Mouse (Mus musculus) limb, embryonic 13.5 days (tissue): ENCODE measurements around the gene Eif3m. TPM values are rescaled to one million over a fixed set of nuclear protein-coding genes. Genes with fewer than 3 reads are reported as not detected.
"Not testable (repeated sequence)": the region's sequence is repeated elsewhere in the genome, so short reads cannot be mapped to it uniquely, and the experiment has no call there.

ENCODE experiments used
- ATAC-seq: fragments of 200-750 bp; cut with Nextera tagmentation; 2 replicates; pipeline ENCODE4 v1.8.0; 2017; ENCODE audit warnings: low read depth, moderate number of reproducible peaks, moderate TSS enrichment; ENCODE audit not compliant: low FRiP score
- H3K27ac ChIP-seq: fragments of 300-500 bp; sonication (generic); 2 replicates; pipeline ENCODE4 v1.5.1; 2015; ENCODE audit warnings: inconsistent platforms, mild to moderate bottlenecking, moderate library complexity
- H3K27me3 ChIP-seq: fragments of 300-500 bp; sonication (generic); 2 replicates; pipeline ENCODE4 v1.6.1; 2015; ENCODE audit warnings: mild to moderate bottlenecking, inconsistent platforms
- H3K36me3 ChIP-seq: fragments of 300-500 bp; sonication (generic); 2 replicates; pipeline ENCODE4 v1.6.1; 2015; ENCODE audit warnings: inconsistent platforms, mild to moderate bottlenecking, moderate library complexity
- H3K4me1 ChIP-seq: fragments of 300-500 bp; sonication (generic); 2 replicates; pipeline ENCODE4 v1.6.1; 2015; ENCODE audit warnings: inconsistent platforms
- H3K4me2 ChIP-seq: fragments of 300-500 bp; sonication (generic); replicated peaks from 2 replicates; pipeline ENCODE4 v1.6.1; 2015; ENCODE audit warnings: inconsistent platforms, mild to moderate bottlenecking, moderate library complexity
- H3K4me3 ChIP-seq: fragments of 300-500 bp; sonication (generic); 2 replicates; pipeline ENCODE4 v1.5.1; 2015; ENCODE audit warnings: moderate library complexity, mild to moderate bottlenecking, inconsistent platforms
- H3K9ac ChIP-seq: fragments of 300-500 bp; sonication (generic); 2 replicates; pipeline ENCODE4 v1.6.1; 2015; ENCODE audit warnings: mild to moderate bottlenecking, inconsistent platforms
- H3K9me3 ChIP-seq: fragments of 300-500 bp; sonication (generic); 2 replicates; pipeline ENCODE4 v1.6.1; 2016; ENCODE audit warnings: inconsistent platforms
- WGBS: fragments of 180-500 bp; shearing (Covaris S2); methylation state at CpG from one replicate; pipeline ENCODE4 v1.1.7; 2015; 5-methylcytosine and 5-hydroxymethylcytosine counted together
- polyA plus RNA-seq: library from polyadenylated mRNA; unstranded; fragments of >200 nt; fragmentation: Nextera tagmentation; extraction: Ambion mirVana; gene quantifications from 2 replicates; pipeline ENCODE4 v1.2.1, GENCODE M21; 2015

Gene Eif3m
- polyA plus RNA-seq, 1 experiment from 2014 or later: 279 TPM

DNA sequence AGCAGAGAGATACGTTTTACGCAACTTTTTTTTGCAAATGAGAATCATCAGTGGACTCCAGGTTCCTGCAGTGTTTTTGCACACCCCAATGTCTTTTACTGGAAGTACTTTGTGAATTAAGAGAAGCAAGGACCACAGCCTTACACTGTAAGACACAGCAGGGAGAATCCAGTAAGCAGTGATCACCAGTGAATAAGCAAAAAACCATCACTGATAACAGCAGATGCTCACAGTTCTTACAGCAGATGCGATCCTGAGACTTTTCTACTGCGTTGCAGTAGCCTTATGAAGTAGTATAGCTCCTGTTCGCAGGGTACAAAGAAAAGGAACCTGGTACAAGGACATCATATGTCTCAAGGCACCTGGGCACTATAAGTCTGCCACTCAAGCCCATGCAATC is 13.6 kb upstream of the Eif3m start:
- no peak for ATAC-seq
- Histone ChIP-seq H3K4me2 (no peak overlapping the region), H3K9me3 (no peaks in the 10 kb centered on the region), H3K4me1 (no peaks in the 10 kb centered on the region), H3K9ac (no peak overlapping the region), H3K4me3 (no peak overlapping the region), H3K36me3 (no peaks in the 10 kb centered on the region), H3K27me3 (no peaks in the 10 kb centered on the region), H3K27ac (no peak overlapping the region)
- WGBS: 86% methylated on average over 5 of the region's 5 CpGs

DNA sequence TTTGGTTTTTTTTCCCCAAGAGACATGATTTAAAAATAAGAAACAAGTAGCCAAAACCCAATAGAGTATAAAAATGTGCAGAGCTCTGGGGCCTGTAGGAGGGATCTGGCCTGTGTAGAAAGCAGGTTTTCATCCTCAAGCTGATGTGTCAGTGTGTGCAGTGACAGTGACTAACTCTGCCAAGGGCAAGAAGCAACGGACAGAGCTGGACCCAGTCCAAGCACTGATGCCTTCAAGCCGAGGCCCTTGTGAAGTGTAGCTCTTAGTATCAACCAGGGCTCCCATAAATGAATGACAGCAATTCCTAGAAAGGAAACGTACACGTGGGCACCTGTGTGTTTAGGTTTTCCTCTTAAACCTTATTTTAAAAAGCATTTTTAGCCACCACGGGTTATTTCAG is 11.9 kb upstream of the Eif3m start:
- ATAC-seq: no peak
- H3K4me1 ChIP-seq: no peaks in the 10 kb centered on the region
- H3K9ac ChIP-seq: no peak overlapping the region
- no peak overlapping the region for H3K4me2 ChIP-seq
- H3K9me3 ChIP-seq: no peaks in the 10 kb centered on the region
- H3K27ac ChIP-seq: no peak overlapping the region
- H3K36me3 ChIP-seq: no peaks in the 10 kb centered on the region
- no peaks in the 10 kb centered on the region for H3K27me3 ChIP-seq
- no peak overlapping the region for H3K4me3 ChIP-seq
- WGBS: 76% methylated on average over 5 of the region's 5 CpGs

DNA sequence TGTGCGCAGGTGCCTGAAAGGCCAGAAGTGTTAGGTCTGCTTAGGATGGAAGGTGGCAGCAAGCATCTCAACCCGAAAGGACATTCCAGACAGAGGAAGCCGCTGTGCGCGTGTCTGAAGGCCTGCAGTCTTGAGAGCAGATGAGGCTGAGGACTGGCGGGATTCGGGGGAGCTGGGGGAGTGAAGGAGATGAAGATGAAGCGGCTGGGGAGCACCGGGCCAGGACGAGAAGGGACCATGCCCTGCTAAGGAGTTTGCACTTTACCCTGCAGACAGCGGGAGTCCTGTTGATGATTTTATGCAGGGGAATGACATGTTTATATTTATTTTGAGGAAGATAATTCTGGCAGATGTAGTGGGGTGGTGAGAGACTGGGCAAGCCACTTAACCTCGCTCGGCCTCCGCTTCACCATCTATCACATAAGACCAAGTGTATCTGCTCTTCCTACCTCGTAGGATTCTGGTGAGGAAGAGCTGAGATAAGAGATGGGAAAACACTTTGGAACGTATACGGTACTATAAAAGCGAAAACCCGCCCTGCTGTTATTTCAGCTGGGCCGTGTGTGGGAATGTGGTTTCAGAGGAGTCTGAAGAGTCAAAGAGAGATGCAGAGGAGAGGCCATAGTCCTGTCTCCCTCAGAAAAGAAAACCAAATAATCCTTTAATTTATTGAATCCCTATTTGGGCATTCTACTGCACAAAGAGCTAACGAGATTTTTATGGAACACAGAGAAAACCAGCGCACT is 10.2 kb upstream of the Eif3m start:
- Histone ChIP-seq H3K4me2 (no peak overlapping the region), H3K4me3 (no peak overlapping the region), H3K9me3 (no peaks in the 10 kb centered on the region), H3K27me3 (no peaks in the 10 kb centered on the region), H3K4me1 (no peaks in the 10 kb centered on the region), H3K27ac (no peak overlapping the region), H3K36me3 (no peaks in the 10 kb centered on the region), H3K9ac (no peak overlapping the region)
- ATAC-seq: no peak
- 79% methylated on average over 22 of the region's 22 CpGs for WGBS

GRCm38 (mm10) chr2:105025610-105026009 is 8.7 kb upstream of the Eif3m start:
- not testable (repeated sequence) for H3K27me3 ChIP-seq, H3K4me1 ChIP-seq, ATAC-seq, H3K9ac ChIP-seq, H3K27ac ChIP-seq, H3K4me3 ChIP-seq, H3K36me3 ChIP-seq, H3K9me3 ChIP-seq, H3K4me2 ChIP-seq
- WGBS: 82% methylated on average over 12 of the region's 12 CpGs

DNA sequence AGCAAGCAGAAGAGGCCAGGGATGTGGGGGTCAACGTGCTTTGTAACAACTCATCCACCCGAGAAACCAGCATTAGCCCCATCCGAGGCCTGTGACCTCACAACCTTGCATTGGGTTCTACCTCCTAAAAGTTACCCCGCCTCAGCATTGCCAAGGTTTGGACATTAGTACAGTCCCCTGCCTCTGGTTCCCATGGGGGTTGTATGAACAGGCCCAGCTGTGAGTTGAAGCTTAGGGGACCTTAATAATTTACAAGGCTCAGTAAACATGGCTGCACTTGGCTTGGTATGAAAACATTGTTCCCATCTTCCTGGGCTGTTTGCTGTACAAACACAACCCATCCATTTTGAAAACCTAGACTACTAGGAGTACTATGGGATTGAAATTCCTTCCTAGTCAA is 6.9 kb upstream of the Eif3m start:
- H3K27ac ChIP-seq: no peak overlapping the region
- no peak overlapping the region for H3K9ac ChIP-seq
- no peak overlapping the region for H3K4me2 ChIP-seq
- no peaks in the 10 kb centered on the region for H3K4me1 ChIP-seq
- no peak for ATAC-seq
- H3K4me3 ChIP-seq: no peak overlapping the region
- WGBS: 77% methylated on average over 4 of the region's 4 CpGs
- no peaks in the 10 kb centered on the region for H3K9me3 ChIP-seq
- no peaks in the 10 kb centered on the region for H3K27me3 ChIP-seq
- no peaks in the 10 kb centered on the region for H3K36me3 ChIP-seq

GRCm38 (mm10) chr2:105023031-105023615 is 6.2 kb upstream of the Eif3m start:
- Histone ChIP-seq H3K9me3 (no peaks in the 10 kb centered on the region), H3K4me1 (no peaks in the 10 kb centered on the region), H3K27me3 (no peaks in the 10 kb centered on the region), H3K4me2 (no peak overlapping the region), H3K9ac (no peak overlapping the region), H3K4me3 (no peak overlapping the region), H3K27ac (no peak overlapping the region), H3K36me3 (no peaks in the 10 kb centered on the region)
- ATAC-seq: peak; percentile 40; the same call in 1 of the 2 replicates
- 44% methylated on average over 6 of the region's 6 CpGs for WGBS

- Histone ChIP-seq H3K4me2 (no peak overlapping the region), H3K27me3 (no peaks in the 10 kb centered on the region), H3K36me3 (no peaks in the 10 kb centered on the region), H3K9me3 (no peaks in the 10 kb centered on the region), H3K9ac (no peak overlapping the region), H3K27ac (no peak overlapping the region), H3K4me3 (no peak overlapping the region), H3K4me1 (no peaks in the 10 kb centered on the region)
- WGBS: 87% methylated on average over 2 of the region's 2 CpGs
- ATAC-seq: no peak
These were observed 5.0 kb upstream of the Eif3m start for GRCm38 (mm10) chr2:105021836-105022235.

DNA sequence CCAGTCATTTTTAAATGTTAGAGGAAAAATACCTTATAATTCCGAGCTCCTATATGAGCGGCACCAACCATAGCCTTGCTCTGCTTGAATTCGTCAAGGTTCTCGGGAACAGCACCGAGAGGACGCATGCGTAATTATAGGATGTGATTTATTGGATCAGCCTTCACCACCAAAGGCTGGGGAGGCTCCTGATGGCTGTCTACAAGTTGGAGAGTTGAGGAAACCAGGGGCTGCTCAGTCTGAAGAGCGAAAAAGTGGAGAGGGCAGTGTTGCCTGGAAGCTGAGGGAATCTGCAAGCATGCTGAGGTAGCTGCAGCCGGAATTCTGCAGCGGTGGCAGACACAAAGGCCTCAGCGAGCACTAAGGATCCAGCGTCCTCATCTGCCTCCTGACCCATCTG is 4.4 kb upstream of the Eif3m start:
- no peaks in the 10 kb centered on the region for H3K36me3 ChIP-seq
- no peak for ATAC-seq
- H3K4me1 ChIP-seq: no peaks in the 10 kb centered on the region
- no peak overlapping the region for H3K9ac ChIP-seq
- H3K9me3 ChIP-seq: no peaks in the 10 kb centered on the region
- H3K4me3 ChIP-seq: no peak overlapping the region
- WGBS: 59% methylated on average over 12 of the region's 12 CpGs
- no peak overlapping the region for H3K27ac ChIP-seq
- no peak overlapping the region for H3K4me2 ChIP-seq
- no peaks in the 10 kb centered on the region for H3K27me3 ChIP-seq

- Histone ChIP-seq H3K36me3 (no peaks in the 10 kb centered on the region), H3K4me1 (peaks cover 7% of the 10 kb centered on the region), H3K4me2 (no peak overlapping the region), H3K4me3 (no peak overlapping the region), H3K9ac (no peak overlapping the region), H3K27me3 (no peaks in the 10 kb centered on the region), H3K27ac (no peak overlapping the region), H3K9me3 (no peaks in the 10 kb centered on the region)
- ATAC-seq: no peak
- WGBS: 76% methylated on average over 1 of the region's 1 CpGs
These were observed 2.6 kb upstream of the Eif3m start for GRCm38 (mm10) chr2:105019457-105019856.

DNA sequence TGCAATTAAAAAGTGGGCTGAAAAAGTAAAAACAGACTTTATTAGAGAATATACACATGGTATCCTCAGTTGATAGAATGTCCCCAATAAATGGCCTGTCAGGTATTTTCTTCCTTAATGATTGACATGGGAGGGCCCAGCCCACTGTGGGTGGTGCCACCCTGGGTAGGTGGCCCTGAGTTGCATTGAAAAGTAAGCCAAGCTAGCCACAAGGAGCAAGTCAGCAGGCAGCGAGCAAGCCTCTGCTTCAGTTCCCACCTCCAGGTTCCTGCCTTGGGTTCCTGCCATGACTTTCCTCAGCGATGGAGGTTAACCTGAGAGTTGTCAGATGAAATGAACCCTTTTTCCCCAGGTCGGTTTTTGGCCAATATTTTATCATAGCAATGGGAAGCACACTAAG is 922 bp upstream of the Eif3m start:
- Histone ChIP-seq H3K4me2 (peak overlapping the region; percentile 86), H3K4me3 (no peak overlapping the region), H3K36me3 (peaks cover 11% of the 10 kb centered on the region), H3K9me3 (no peaks in the 10 kb centered on the region), H3K27ac (no peak overlapping the region), H3K27me3 (no peaks in the 10 kb centered on the region), H3K9ac (no peak overlapping the region), H3K4me1 (peaks cover 7% of the 10 kb centered on the region)
- 80% methylated on average over 3 of the region's 3 CpGs for WGBS
- no peak for ATAC-seq

GRCm38 (mm10) chr2:105016192-105016966 is 501 bp downstream of the Eif3m start:
- Histone ChIP-seq H3K27me3 (no peaks in the 10 kb centered on the region), H3K36me3 (peaks cover 25% of the 10 kb centered on the region), H3K27ac (peak overlapping the region; percentile 67; the same call in 1 of the 2 replicates), H3K4me2 (peak overlapping the region; percentile 86), H3K4me1 (peaks cover 7% of the 10 kb centered on the region), H3K9ac (peak overlapping the region; percentile 87), H3K9me3 (no peaks in the 10 kb centered on the region), H3K4me3 (peak overlapping the region; percentile 88)
- under 1% methylated on average over 43 of the region's 43 CpGs for WGBS
- peak; percentile 82 for ATAC-seq

DNA sequence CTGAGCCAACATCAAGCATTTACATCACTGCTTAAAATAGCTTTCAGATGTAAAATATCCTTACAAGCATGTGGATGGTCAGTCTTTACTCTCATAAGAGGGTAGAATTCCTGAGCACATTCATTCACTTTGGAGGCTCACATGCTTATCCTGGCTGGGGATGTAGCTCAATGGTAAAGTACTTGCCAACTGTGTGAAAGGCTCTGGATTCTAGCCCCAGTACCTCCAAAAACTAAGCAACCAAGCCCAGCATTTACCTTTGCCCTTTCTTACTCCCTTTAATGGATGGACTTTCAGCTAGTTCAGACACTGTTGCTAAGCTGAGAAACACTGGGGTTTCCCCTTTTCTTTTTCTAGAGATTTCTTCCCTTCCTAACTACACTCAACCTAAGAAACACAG is 9.6 kb downstream of the Eif3m start:
- Histone ChIP-seq H3K36me3 (peaks cover 86% of the 10 kb centered on the region), H3K27ac (no peak overlapping the region), H3K9ac (no peak overlapping the region), H3K27me3 (no peaks in the 10 kb centered on the region), H3K4me1 (no peaks in the 10 kb centered on the region), H3K9me3 (no peaks in the 10 kb centered on the region), H3K4me3 (no peak overlapping the region), H3K4me2 (no peak overlapping the region)
- no peak for ATAC-seq
